Mouse (Mus musculus) bone marrow, adult 2 months (tissue): ENCODE measurements around the gene Iqcd. TPM values are rescaled to one million over a fixed set of nuclear protein-coding genes. Genes with fewer than 3 reads are reported as not detected.

Experiments
- H3K27ac ChIP-seq: fragments of 200-500 bp; 2 replicates; pipeline ENCODE4 v1.5.1; 2012; ENCODE audit warnings: low read depth, mild to moderate bottlenecking, control low read depth, inconsistent platforms, low read length; ENCODE audit not compliant: control insufficient read depth, poor library complexity, insufficient read depth
- H3K4me1 ChIP-seq: fragments of 200-500 bp; 2 replicates; pipeline ENCODE4 v1.6.1; 2011; ENCODE audit warnings: low read length; ENCODE audit not compliant: control insufficient read depth, insufficient read depth
- H3K4me3 ChIP-seq: fragments of 200-500 bp; replicated peaks from 2 replicates; pipeline ENCODE3; 2011; ENCODE audit warnings: mild to moderate bottlenecking, low read depth, low read length, control low read depth; ENCODE audit not compliant: control insufficient read depth
- CTCF ChIP-seq: fragments of 200-500 bp; IDR thresholded peaks from 2 replicates; pipeline ENCODE4 v1.5.1; 2011; ENCODE audit warnings: low read length, control low read depth; ENCODE audit not compliant: control insufficient read depth, insufficient read depth
- POLR2A ChIP-seq: fragments of 200-500 bp; IDR thresholded peaks from 2 replicates; pipeline ENCODE4 v1.6.1; 2011; ENCODE audit warnings: low read depth, mild to moderate bottlenecking, control low read depth, low read length, borderline replicate concordance; ENCODE audit not compliant: control insufficient read depth
- WGBS: fragments of 180-500 bp; shearing (Covaris S2); methylation state at CpG from one replicate; pipeline ENCODE4 v1.1.7; 2018; 5-methylcytosine and 5-hydroxymethylcytosine counted together
- polyA plus RNA-seq: library from polyadenylated mRNA; stranded (reverse); fragments of >200 nt; gene quantifications from 2 replicates; pipeline ENCODE4 v1.2.4, GENCODE M21; 2011; ENCODE audit warnings: low replicate concordance; ENCODE audit not compliant: missing spikeins, insufficient read depth, insufficient read length

The Iqcd gene
- polyA plus RNA-seq, 1 experiment: 7.2 TPM

- Histone ChIP-seq H3K27ac (no peak overlapping the region), H3K4me3 (no peak overlapping the region), H3K4me1 (peaks cover 2% of the 10 kb centered on the region)
- no peak for TF ChIP-seq POLR2A
- no peak for TF ChIP-seq CTCF
- 86% methylated on average over 5 of the region's 5 CpGs for WGBS
Measured at GRCm38 (mm10) chr5:120635633-120636032, 46.8 kb downstream of the Iqcd start.

- no peak overlapping the region for H3K27ac ChIP-seq
- no peak overlapping the region for H3K4me3 ChIP-seq
- TF ChIP-seq POLR2A: no peak
- no peak for TF ChIP-seq CTCF
- peaks cover 2% of the 10 kb centered on the region for H3K4me1 ChIP-seq
- 85% methylated on average over 7 of the region's 7 CpGs for WGBS
Measured at GRCm38 (mm10) chr5:120640094-120640493, 51.3 kb downstream of the Iqcd start.

GRCm38 (mm10) chr5:120643365-120644085 is 54.7 kb downstream of the Iqcd start:
- WGBS: 5% methylated on average over 14 of the region's 14 CpGs
- H3K4me3 ChIP-seq: no peak overlapping the region
- H3K27ac ChIP-seq: no peak overlapping the region
- peaks cover 2% of the 10 kb centered on the region for H3K4me1 ChIP-seq
- TF ChIP-seq POLR2A: no peak
- no peak for TF ChIP-seq CTCF

GRCm38 (mm10) chr5:120644227-120644626 is 55.4 kb downstream of the Iqcd start:
- 11% methylated on average over 3 of the region's 3 CpGs for WGBS
- no peak overlapping the region for H3K27ac ChIP-seq
- TF ChIP-seq POLR2A (no peak), CTCF (no peak)
- H3K4me3 ChIP-seq: no peak overlapping the region
- H3K4me1 ChIP-seq: peaks cover 2% of the 10 kb centered on the region

- TF ChIP-seq CTCF (no peak), POLR2A (no peak)
- Histone ChIP-seq H3K4me1 (no peaks in the 10 kb centered on the region), H3K4me3 (no peak overlapping the region), H3K27ac (no peak overlapping the region)
- WGBS: 19% methylated on average over 6 of the region's 6 CpGs
Measured at GRCm38 (mm10) chr5:120645851-120646250, 57.0 kb downstream of the Iqcd start.

GRCm38 (mm10) chr5:120647361-120647760 is 58.5 kb downstream of the Iqcd start:
- 45% methylated on average over 4 of the region's 4 CpGs for WGBS
- Histone ChIP-seq H3K4me3 (no peak overlapping the region), H3K4me1 (no peaks in the 10 kb centered on the region), H3K27ac (no peak overlapping the region)
- TF ChIP-seq CTCF: no peak
- TF ChIP-seq POLR2A: no peak

- H3K27ac ChIP-seq: no peak overlapping the region
- H3K4me1 ChIP-seq: no peaks in the 10 kb centered on the region; the same call in 1 of the 2 replicates
- WGBS: 4% methylated on average over 12 of the region's 12 CpGs
- no peak for TF ChIP-seq POLR2A
- TF ChIP-seq CTCF: no peak
- no peak overlapping the region for H3K4me3 ChIP-seq
Measured at GRCm38 (mm10) chr5:120647814-120648491, 59.1 kb downstream of the Iqcd start.

- Histone ChIP-seq H3K27ac (peak within 1 kb of the TSS; percentile 22; the same call in 1 of the 2 replicates), H3K4me3 (peak within 1 kb of the TSS; percentile 51), H3K4me1 (no peaks in the 10 kb centered on the region; the same call in 1 of the 2 replicates)
- no peak for TF ChIP-seq POLR2A
- peak; percentile 46; the same call in 1 of the 2 replicates for TF ChIP-seq CTCF
- WGBS: under 1% methylated on average over 53 of the region's 53 CpGs
Measured at GRCm38 (mm10) chr5:120648569-120649373, 60.0 kb downstream of the Iqcd start, which contains the start of gene Rasal1. Rasal1 (plus strand) TSS chr5:120648812.
